Mouse (Mus musculus) spleen, adult 2 months (tissue): Measurements from ENCODE around the gene Gm44511. TPM values are rescaled to one million over a fixed set of nuclear protein-coding genes. Genes with fewer than 3 reads are reported as not detected.

ENCODE experiments used
- DNase-seq, 2 experiments: peaks; one replicate each; pipeline versions ENCODE4 v3.0.0 to v3.0.0-alpha.2; 2012 to 2021; ENCODE audit warnings: low spot score in 2 of 2, low read depth in 1 of 2
- H3K27ac ChIP-seq: fragments of 200-500 bp; 2 replicates; pipeline ENCODE4 v1.5.1; 2012; ENCODE audit warnings: low read length, inconsistent platforms; ENCODE audit not compliant: insufficient read depth
- H3K27me3 ChIP-seq: fragments of 200-500 bp; 2 replicates; pipeline ENCODE4 v1.6.1; 2012; ENCODE audit warnings: mild to moderate bottlenecking, moderate library complexity, low read length, inconsistent platforms; ENCODE audit not compliant: control insufficient read depth, insufficient read depth
- H3K36me3 ChIP-seq: fragments of 200-500 bp; 2 replicates; pipeline ENCODE4 v1.6.1; 2012; ENCODE audit warnings: mild to moderate bottlenecking, low read length, inconsistent platforms; ENCODE audit not compliant: control insufficient read depth, insufficient read depth
- H3K4me1 ChIP-seq: fragments of 200-500 bp; 2 replicates; pipeline ENCODE4 v1.6.1; 2011; ENCODE audit warnings: inconsistent platforms; ENCODE audit not compliant: control insufficient read depth, insufficient read depth, insufficient read length
- H3K4me3 ChIP-seq: fragments of 200-500 bp; 2 replicates; pipeline ENCODE4 v1.5.1; 2011; ENCODE audit warnings: mild to moderate bottlenecking, inconsistent platforms; ENCODE audit not compliant: insufficient read depth, insufficient read length; ENCODE audit errors: extremely low read depth
- CTCF ChIP-seq: fragments of 200-500 bp; IDR thresholded peaks from 2 replicates; pipeline ENCODE4 v1.5.1; 2011; ENCODE audit warnings: mild to moderate bottlenecking, inconsistent platforms; ENCODE audit not compliant: insufficient read depth, insufficient read length, insufficient replicate concordance; ENCODE audit errors: extremely low read depth
- POLR2A ChIP-seq: fragments of 200-500 bp; IDR thresholded peaks from 2 replicates; pipeline ENCODE4 v1.6.1; 2011; ENCODE audit warnings: low read depth, low read length, inconsistent platforms
- whole genome bisulfite sequencing: fragments of 180-500 bp; shearing (Covaris S2); methylation state at CpG from one replicate; pipeline ENCODE4 v1.1.7; 2018; 5-methylcytosine and 5-hydroxymethylcytosine counted together
- polyA plus RNA-seq: library from polyadenylated mRNA; depleted of rRNA; stranded (reverse); fragments of >200 nt; gene quantifications from 2 replicates; pipeline ENCODE4 v1.2.3, GENCODE M21; 2012

Gene Gm44511
- polyA plus RNA-seq, 1 experiment, result 0.23 TPM

DNA sequence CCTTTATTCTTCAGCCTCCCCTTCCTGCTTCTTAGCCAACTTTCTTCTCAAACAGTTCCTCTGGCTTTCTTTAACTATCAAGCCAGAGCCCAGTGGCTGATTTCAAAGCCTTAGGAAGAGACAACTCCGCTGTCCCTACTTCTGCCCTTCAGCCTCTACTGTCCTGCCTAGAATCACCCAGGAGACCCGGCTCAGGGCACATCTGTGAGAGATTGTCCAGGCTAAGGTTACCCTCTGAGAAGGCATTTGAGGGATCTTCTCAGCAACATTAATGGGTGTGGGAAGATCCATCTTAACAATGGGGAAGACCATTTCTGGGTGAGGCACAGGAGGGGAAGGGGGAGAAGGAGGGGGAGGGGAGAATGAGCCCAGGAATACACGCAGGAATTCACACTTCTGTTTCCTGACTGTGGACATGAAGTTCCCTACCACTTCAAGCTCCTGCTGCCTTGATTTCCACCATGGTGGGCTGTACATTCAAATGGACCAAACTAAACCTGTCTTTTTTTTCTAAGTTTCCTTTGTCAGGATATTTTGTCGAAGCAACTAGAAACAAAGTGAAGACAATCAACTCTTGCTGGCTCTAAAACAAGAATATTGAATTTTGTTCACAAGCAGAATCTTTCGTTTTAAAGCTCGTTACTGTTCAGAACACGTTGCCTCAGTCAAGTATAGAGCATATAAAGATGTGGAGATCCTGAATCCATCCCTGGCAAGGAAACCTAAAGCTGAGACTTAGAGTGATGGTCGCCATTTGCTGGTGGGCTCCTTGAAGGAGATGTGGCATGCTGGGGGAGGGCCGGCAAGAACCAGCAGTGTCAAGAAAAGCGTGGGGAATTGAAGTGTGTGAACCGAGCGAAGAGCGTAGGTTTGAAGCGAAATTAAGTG lies 11.6 kb upstream of the Gm44511 start:
- no peak for DNase-seq
- Histone ChIP-seq H3K27me3 (no peaks in the 10 kb centered on the region), H3K4me3 (peak overlapping the region; percentile 97), H3K27ac (peak overlapping the region; percentile 93), H3K36me3 (no peaks in the 10 kb centered on the region), H3K4me1 (peaks cover 14% of the 10 kb centered on the region)
- TF ChIP-seq CTCF (no peak), POLR2A (no peak)
- 9% methylated on average over 14 of the region's 14 CpGs for WGBS

DNA sequence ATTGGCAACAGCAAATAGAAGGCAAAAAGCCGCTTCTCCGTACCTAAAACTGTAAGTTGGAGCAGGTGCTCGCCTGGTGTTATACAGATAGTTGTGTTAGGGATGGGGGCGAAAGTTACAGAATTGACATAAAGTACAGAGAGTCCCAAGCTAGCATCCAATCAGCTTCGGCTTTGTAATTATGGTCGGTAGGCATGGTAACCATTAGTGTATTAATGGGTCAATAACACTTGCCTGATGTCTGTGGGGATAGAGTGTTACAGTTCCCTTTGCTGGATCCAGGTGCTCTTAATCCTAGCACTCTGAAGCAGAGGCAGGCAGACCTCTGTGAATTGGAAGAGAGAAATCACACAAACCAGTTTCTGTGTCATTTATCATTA lies 10.8 kb upstream of the Gm44511 start:
- no peak for TF ChIP-seq CTCF
- TF ChIP-seq POLR2A, result no peak
- Histone ChIP-seq H3K27ac (no peak overlapping the region; the same call in 1 of the 2 replicates), H3K4me3 (no peak overlapping the region), H3K27me3 (no peaks in the 10 kb centered on the region), H3K36me3 (no peaks in the 10 kb centered on the region), H3K4me1 (peaks cover 14% of the 10 kb centered on the region)
- DNase-seq, result no peak
- 85% methylated on average over 6 of the region's 6 CpGs for WGBS

DNA sequence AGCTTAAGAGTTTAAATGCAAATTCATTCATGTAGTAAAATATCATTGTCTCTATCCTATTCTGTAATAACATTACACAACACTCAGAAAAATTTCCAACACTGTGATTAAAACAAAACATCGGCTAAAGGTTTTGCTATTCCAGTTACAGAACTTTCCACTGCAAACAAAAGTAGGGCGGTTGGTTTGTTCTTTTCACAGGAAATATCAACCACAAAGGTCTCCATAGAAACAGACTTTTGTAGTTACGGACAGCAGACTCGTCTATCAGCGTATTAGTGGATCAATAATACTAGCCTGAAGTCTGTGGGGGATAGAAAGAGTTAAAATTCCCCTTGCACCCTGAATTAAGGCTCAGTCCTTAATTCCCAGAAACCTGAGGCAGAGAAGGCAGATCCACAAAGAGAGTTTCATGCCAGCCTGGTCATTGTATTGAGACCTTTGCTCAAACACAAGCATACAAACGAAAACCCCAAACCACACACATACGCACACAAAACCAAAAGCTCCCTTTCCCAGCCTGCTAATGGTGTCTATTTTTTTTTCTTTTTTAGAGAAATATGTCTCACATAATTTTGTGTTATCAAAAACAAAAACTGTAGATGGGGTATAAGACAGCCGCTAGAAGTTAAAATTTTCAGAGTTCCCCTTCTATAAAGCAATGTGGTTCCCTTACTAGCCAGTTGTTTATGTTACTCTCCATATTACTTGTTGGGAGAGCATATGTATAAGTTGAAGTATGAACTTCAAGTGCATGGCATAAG lies 10.3 kb upstream of the Gm44511 start:
- peak in 1 of 2 experiments; percentile 60 for DNase-seq
- TF ChIP-seq CTCF, result no peak
- TF ChIP-seq POLR2A, result no peak
- WGBS, result 19% methylated on average over 8 of the region's 8 CpGs
- Histone ChIP-seq H3K27me3 (no peaks in the 10 kb centered on the region), H3K36me3 (no peaks in the 10 kb centered on the region), H3K4me1 (peaks cover 14% of the 10 kb centered on the region), H3K27ac (peak overlapping the region; percentile 26; the same call in 1 of the 2 replicates), H3K4me3 (no peak overlapping the region)

DNA sequence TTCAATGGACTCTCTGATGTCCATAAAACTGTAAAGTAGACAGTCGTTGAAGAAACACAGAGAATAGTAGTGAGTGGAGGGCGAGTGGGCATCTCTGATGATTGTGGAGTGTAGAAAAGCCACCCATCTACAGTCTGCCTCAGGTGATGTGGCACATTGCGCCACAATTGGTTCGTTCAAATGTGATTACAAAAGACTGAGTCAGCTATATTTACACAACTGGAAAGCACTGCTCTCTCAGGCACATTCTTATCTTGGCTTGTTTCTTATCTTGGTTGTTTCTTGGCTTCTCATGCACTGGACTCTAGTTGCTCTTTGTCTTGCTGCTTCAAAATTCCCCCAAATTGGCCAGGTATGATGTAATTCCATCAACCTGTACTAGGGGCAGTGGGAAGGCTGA lies 9.5 kb upstream of the Gm44511 start:
- no peak for TF ChIP-seq POLR2A
- no peak for TF ChIP-seq CTCF
- 69% methylated on average over 4 of the region's 4 CpGs for WGBS
- no peaks in the 10 kb centered on the region for H3K27me3 ChIP-seq

DNA sequence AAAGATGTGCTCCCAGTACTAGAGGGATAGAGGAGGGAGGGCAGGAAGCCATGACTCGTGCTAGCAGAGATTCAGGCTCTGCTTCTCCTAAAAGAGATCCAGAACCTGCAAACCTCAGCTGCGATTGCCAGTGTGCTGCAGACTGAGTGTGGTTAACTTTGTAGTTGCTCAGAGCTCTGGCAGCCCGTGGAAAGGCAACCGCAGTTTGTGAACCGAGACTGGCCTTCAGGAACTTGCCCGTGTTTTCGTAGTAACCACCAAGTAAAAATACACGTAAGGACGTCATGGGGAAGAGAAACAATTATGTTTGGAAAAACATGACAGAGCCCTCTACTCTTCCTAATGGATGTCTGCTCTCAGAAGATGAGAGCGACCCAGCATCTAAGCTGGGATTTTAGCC lies 6.9 kb upstream of the Gm44511 start:
- 55% methylated on average over 10 of the region's 10 CpGs for WGBS
- H3K27me3 ChIP-seq, result no peaks in the 10 kb centered on the region
- no peak for DNase-seq
- H3K27ac ChIP-seq, result no peak overlapping the region
- H3K4me1 ChIP-seq, result peaks cover 14% of the 10 kb centered on the region
- no peaks in the 10 kb centered on the region for H3K36me3 ChIP-seq
- TF ChIP-seq POLR2A, result no peak
- no peak for TF ChIP-seq CTCF
- no peak overlapping the region for H3K4me3 ChIP-seq

More for the DNA sequence above, 9.5 kb upstream of the Gm44511 start:
- H3K27ac ChIP-seq, result peak overlapping the region; percentile 10; the same call in 1 of the 2 replicates
- no peak overlapping the region for H3K4me3 ChIP-seq
- H3K36me3 ChIP-seq, result no peaks in the 10 kb centered on the region
- DNase-seq, result no peak
- H3K4me1 ChIP-seq, result peaks cover 14% of the 10 kb centered on the region

DNA sequence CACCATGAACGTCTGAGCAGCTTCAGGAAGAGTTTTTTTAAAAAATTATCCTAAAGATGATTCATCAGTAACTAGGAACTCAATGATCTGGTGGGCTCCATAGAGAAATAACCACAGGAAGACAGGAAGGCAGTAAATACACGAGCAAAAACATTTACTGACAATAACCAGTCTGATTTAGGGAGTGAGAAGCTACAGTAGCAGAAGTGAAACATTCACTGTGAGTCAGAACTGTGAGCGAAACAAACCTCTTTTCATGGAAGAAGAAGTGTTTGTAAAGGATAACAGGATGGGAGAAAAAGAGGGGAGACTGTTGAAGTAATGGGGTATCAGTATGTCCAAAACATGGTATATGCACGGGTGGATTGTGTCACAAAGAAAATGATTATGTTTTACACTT lies 3.7 kb upstream of the Gm44511 start:
- Histone ChIP-seq H3K27ac (no peak overlapping the region), H3K4me3 (no peak overlapping the region), H3K36me3 (no peaks in the 10 kb centered on the region), H3K27me3 (no peaks in the 10 kb centered on the region), H3K4me1 (peaks cover 3% of the 10 kb centered on the region; the same call in 1 of the 2 replicates)
- DNase-seq, result no peak
- TF ChIP-seq CTCF, result no peak
- TF ChIP-seq POLR2A, result no peak
- 57% methylated on average over 4 of the region's 4 CpGs for WGBS
